Mouse (Mus musculus) forebrain, embryonic 14.5 days (tissue): ENCODE results near the gene Cyct. TPM values are rescaled to one million over a fixed set of nuclear protein-coding genes. Genes with fewer than 3 reads are reported as not detected.

Experiments
- ATAC-seq: fragments of 200-750 bp; cut with Nextera tagmentation; 2 replicates; pipeline ENCODE4 v1.8.0; 2017; ENCODE audit warnings: mild to moderate bottlenecking, moderate library complexity
- DNase-seq: peaks from one replicate; pipeline ENCODE4 v3.0.0-alpha.2; 2015; ENCODE audit warnings: low spot score
- H3K27ac ChIP-seq: fragments of 300-500 bp; sonication (generic); 2 replicates; pipeline ENCODE4 v1.5.1; 2014; ENCODE audit warnings: low read depth, mild to moderate bottlenecking, control low read depth, low read length, moderate library complexity
- H3K27me3 ChIP-seq: fragments of 300-500 bp; sonication (generic); replicated peaks from 2 replicates; pipeline ENCODE4 v1.6.1; 2014; ENCODE audit warnings: low read length, control low read depth, mixed read lengths; ENCODE audit not compliant: control insufficient read depth, insufficient read depth
- H3K36me3 ChIP-seq: fragments of 300-500 bp; sonication (generic); 2 replicates; pipeline ENCODE4 v1.6.1; 2014; ENCODE audit warnings: low read length, control low read depth; ENCODE audit not compliant: control insufficient read depth, insufficient read depth
- H3K4me1 ChIP-seq: fragments of 300-500 bp; sonication (generic); 2 replicates; pipeline ENCODE4 v1.6.1; 2014; ENCODE audit warnings: antibody characterized with exemption, low read length, control low read depth; ENCODE audit not compliant: control insufficient read depth, insufficient read depth
- H3K4me2 ChIP-seq: fragments of 300-500 bp; sonication (generic); 2 replicates; pipeline ENCODE4 v1.6.1; 2014; ENCODE audit warnings: mild to moderate bottlenecking, control low read depth, low read length
- H3K4me3 ChIP-seq: fragments of 300-500 bp; sonication (generic); 2 replicates; pipeline ENCODE4 v1.5.1; 2014; ENCODE audit warnings: low read depth, low read length, control low read depth
- H3K9ac ChIP-seq: fragments of 300-500 bp; sonication (generic); 2 replicates; pipeline ENCODE4 v1.6.1; 2014; ENCODE audit warnings: mild to moderate bottlenecking, low read length, control low read depth, moderate library complexity
- H3K9me3 ChIP-seq: fragments of 300-500 bp; sonication (generic); replicated peaks from 2 replicates; pipeline ENCODE4 v1.6.1; 2016; ENCODE audit warnings: low read length, control low read depth, mixed read lengths; ENCODE audit not compliant: control insufficient read depth
- WGBS: fragments of 180-500 bp; shearing (Covaris S2); extraction: QIAGEN DNeasy Blood & Tissue Kit; methylation state at CpG from one replicate; pipeline ENCODE4 v1.1.7; 2014; 5-methylcytosine and 5-hydroxymethylcytosine counted together
- polyA plus RNA-seq: library from polyadenylated mRNA; unstranded; fragments of >200 nt; fragmentation: Nextera tagmentation; extraction: Ambion mirVana; gene quantifications from 2 replicates; pipeline ENCODE4 v1.2.1, GENCODE M21; 2014

The Cyct gene
- polyA plus RNA-seq, 1 experiment from 2014 or later, result not detected

DNA sequence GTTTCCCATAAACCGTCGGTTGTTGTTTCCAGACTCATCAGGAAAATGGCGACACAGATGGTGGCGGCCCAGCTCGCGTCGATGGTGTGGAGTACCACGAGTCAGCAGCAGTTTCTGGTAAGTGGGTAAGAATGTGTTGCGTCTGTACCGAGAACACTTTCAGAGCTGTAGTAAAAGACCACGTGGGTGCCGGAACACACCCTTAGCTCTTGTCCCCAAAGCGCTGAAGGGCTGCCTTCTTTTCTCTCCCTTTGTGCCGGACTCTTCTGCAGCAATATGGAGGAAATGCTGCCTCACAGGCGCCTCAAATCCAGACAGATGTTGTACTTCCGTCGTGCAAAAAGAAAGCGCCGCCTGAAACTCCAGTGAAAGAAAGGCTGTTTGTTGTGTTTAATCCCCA, 18.4 kb upstream of the Cyct start:
- no peak overlapping the region for H3K4me3 ChIP-seq
- DNase-seq (no peak), ATAC-seq (no peak)
- peaks cover 86% of the 10 kb centered on the region for H3K36me3 ChIP-seq
- WGBS, result 96% methylated on average over 19 of the region's 19 CpGs
- no peaks in the 10 kb centered on the region for H3K9me3 ChIP-seq
- no peaks in the 10 kb centered on the region for H3K27me3 ChIP-seq
- H3K27ac ChIP-seq, result no peak overlapping the region
- H3K9ac ChIP-seq, result no peak overlapping the region
- no peak overlapping the region for H3K4me2 ChIP-seq
- no peaks in the 10 kb centered on the region for H3K4me1 ChIP-seq

- 92% methylated on average over 6 of the region's 6 CpGs for WGBS
- DNase-seq (no peak), ATAC-seq (no peak)
- no peaks in the 10 kb centered on the region for H3K9me3 ChIP-seq
- no peak overlapping the region for H3K4me2 ChIP-seq
- H3K4me3 ChIP-seq, result no peak overlapping the region
- H3K9ac ChIP-seq, result no peak overlapping the region
- H3K27ac ChIP-seq, result no peak overlapping the region
- H3K36me3 ChIP-seq, result peaks cover 67% of the 10 kb centered on the region
- H3K4me1 ChIP-seq, result peaks cover 6% of the 10 kb centered on the region
- H3K27me3 ChIP-seq, result no peaks in the 10 kb centered on the region
Observed at GRCm38 (mm10) chr2:76374544-76375206, 14.4 kb upstream of the Cyct start.

GRCm38 (mm10) chr2:76372244-76372643, 12.0 kb upstream of the Cyct start:
- Histone ChIP-seq H3K27me3 (no peaks in the 10 kb centered on the region), H3K9me3 (no peaks in the 10 kb centered on the region), H3K36me3 (peaks cover 44% of the 10 kb centered on the region), H3K27ac (no peak overlapping the region), H3K4me3 (no peak overlapping the region), H3K4me2 (no peak overlapping the region), H3K4me1 (peaks cover 6% of the 10 kb centered on the region), H3K9ac (no peak overlapping the region)
- 92% methylated on average over 4 of the region's 4 CpGs for WGBS
- DNase-seq, result no peak
- no peak for ATAC-seq

DNA sequence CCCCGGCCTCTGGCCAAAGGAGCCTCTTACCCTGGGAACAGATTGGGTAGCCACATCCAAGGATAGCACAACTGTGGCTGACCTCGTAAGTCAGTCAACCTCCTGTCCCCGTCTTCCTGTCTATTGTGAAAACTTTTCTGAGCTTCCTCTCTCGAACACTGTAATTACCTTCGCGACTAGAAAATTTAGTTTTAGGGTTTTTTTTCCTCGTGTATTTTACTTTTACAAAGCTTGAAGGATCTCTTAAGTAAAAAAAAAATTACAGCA, 10.3 kb upstream of the Cyct start:
- peak overlapping the region; percentile 91 for H3K4me2 ChIP-seq
- peak overlapping the region; percentile 93 for H3K9ac ChIP-seq
- H3K36me3 ChIP-seq, result peaks cover 34% of the 10 kb centered on the region
- H3K27me3 ChIP-seq, result no peaks in the 10 kb centered on the region
- no peaks in the 10 kb centered on the region for H3K9me3 ChIP-seq
- H3K4me3 ChIP-seq, result peak overlapping the region; percentile 89
- peaks cover 6% of the 10 kb centered on the region for H3K4me1 ChIP-seq
- WGBS, result 5% methylated on average over 7 of the region's 7 CpGs
- no peak overlapping the region for H3K27ac ChIP-seq
- ATAC-seq (no peak), DNase-seq (no peak)

GRCm38 (mm10) chr2:76369821-76370655, 9.8 kb upstream of the Cyct start, which contains the start of gene Rbm45:
TSS of gene Rbm45 (plus strand) at chr2:76369984.
- Histone ChIP-seq H3K9ac (peak within 1 kb of the TSS; percentile 93), H3K4me3 (peak within 1 kb of the TSS; percentile 89), H3K4me1 (peaks cover 6% of the 10 kb centered on the region), H3K27me3 (no peaks in the 10 kb centered on the region), H3K9me3 (no peaks in the 10 kb centered on the region), H3K36me3 (peaks cover 29% of the 10 kb centered on the region), H3K27ac (peak within 1 kb of the TSS; percentile 54; the same call in 1 of the 2 replicates), H3K4me2 (peak within 1 kb of the TSS; percentile 91)
- ATAC-seq, result peak; percentile 94
- under 1% methylated on average over 61 of the region's 61 CpGs for WGBS
- DNase-seq, result peak; percentile 95

DNA sequence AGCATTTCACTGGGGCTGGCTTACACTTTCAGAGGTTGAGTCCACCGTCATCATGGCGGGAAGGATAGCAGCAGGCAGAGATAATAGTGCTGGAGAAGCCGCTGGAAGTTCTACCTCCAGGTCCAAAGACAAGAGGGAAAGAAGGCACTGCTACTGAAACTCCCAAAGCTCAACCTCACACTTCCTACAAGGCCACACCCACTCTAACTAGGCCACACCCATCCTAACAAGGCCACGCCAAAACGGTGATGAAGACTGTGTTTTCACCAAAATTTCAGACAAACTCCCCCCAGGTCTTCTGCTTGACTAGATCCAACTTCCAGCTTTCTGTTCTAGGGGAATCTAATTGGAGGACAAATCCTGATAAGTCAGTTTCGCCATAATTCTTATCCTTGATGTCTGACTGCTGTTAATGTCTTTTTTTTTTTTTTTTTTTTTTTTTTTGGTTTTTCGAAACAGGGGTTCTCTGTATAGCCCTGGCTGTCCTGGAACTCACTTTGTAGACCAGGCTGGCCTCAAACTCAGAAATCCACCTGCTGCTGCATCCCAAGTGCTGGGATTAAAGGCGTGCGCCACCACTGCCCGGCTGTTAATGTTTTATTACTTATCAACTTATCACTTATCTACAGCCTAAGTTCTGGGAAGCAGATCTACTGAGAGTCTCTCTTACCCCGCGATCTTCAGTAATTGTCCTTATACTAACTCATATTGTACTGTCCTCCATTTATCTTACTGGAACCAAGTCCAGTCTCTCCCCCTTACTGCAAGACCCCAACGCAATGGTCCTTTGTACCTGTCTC, 8.8 kb upstream of the Cyct start:
- H3K4me1 ChIP-seq, result peaks cover 6% of the 10 kb centered on the region
- ATAC-seq, result no peak; the same call in 1 of the 2 replicates
- H3K4me2 ChIP-seq, result no peak overlapping the region
- 81% methylated on average over 13 of the region's 13 CpGs for WGBS
- DNase-seq, result no peak
- peaks cover 19% of the 10 kb centered on the region for H3K36me3 ChIP-seq
- H3K4me3 ChIP-seq, result no peak overlapping the region
- no peak overlapping the region for H3K27ac ChIP-seq
- no peaks in the 10 kb centered on the region for H3K9me3 ChIP-seq
- no peak overlapping the region for H3K9ac ChIP-seq
- H3K27me3 ChIP-seq, result no peaks in the 10 kb centered on the region

- no peak overlapping the region for H3K4me3 ChIP-seq
- no peak overlapping the region for H3K27ac ChIP-seq
- H3K9me3 ChIP-seq, result no peaks in the 10 kb centered on the region
- peaks cover 4% of the 10 kb centered on the region; the same call in 1 of the 2 replicates for H3K36me3 ChIP-seq
- H3K9ac ChIP-seq, result no peak overlapping the region
- H3K27me3 ChIP-seq, result no peaks in the 10 kb centered on the region
- DNase-seq (peak; percentile 92), ATAC-seq (no peak)
- H3K4me2 ChIP-seq, result no peak overlapping the region
- H3K4me1 ChIP-seq, result peaks cover 6% of the 10 kb centered on the region
- 20% methylated on average over 9 of the region's 9 CpGs for WGBS
Observed at GRCm38 (mm10) chr2:76367188-76367922, 7.1 kb upstream of the Cyct start.

GRCm38 (mm10) chr2:76365811-76366210, 5.6 kb upstream of the Cyct start:
- Histone ChIP-seq H3K9ac (no peak overlapping the region), H3K27me3 (no peaks in the 10 kb centered on the region), H3K27ac (no peak overlapping the region), H3K4me3 (no peak overlapping the region), H3K4me1 (peaks cover 3% of the 10 kb centered on the region), H3K9me3 (no peaks in the 10 kb centered on the region), H3K4me2 (no peak overlapping the region), H3K36me3 (no peaks in the 10 kb centered on the region)
- ATAC-seq (no peak), DNase-seq (no peak)
- 79% methylated on average over 4 of the region's 4 CpGs for WGBS
